Mouse (Mus musculus) lung, postnatal 25 days (tissue): Measurements from ENCODE around the gene Trp53i11.

Experiments
- DNase-seq: peaks from one replicate; pipeline ENCODE4 v3.0.0; 2022; ENCODE audit warnings: low spot score

Gene Trp53i11

GRCm38 (mm10) chr2:93199531-93199974 lies 12.2 kb downstream of the Trp53i11 start:
- peak; percentile 67 for DNase-seq

- DNase-seq, result no peak
Measured at GRCm38 (mm10) chr2:93200681-93201340, 13.5 kb downstream of the Trp53i11 start.

- no peak for DNase-seq
Measured at GRCm38 (mm10) chr2:93201997-93202396, 14.6 kb downstream of the Trp53i11 start.

- DNase-seq, result no peak
Measured at GRCm38 (mm10) chr2:93202782-93203181, 15.4 kb downstream of the Trp53i11 start.

GRCm38 (mm10) chr2:93203682-93204081 lies 16.3 kb downstream of the Trp53i11 start:
- DNase-seq, result no peak

GRCm38 (mm10) chr2:93204571-93204970 lies 17.2 kb downstream of the Trp53i11 start:
- no peak for DNase-seq

GRCm38 (mm10) chr2:93206126-93206525 lies 18.8 kb downstream of the Trp53i11 start:
- no peak for DNase-seq

- no peak for DNase-seq
Measured at GRCm38 (mm10) chr2:93212386-93212785, 25.0 kb downstream of the Trp53i11 start.

GRCm38 (mm10) chr2:93212865-93213264 lies 25.5 kb downstream of the Trp53i11 start:
- no peak for DNase-seq

GRCm38 (mm10) chr2:93214192-93214591 lies 26.8 kb downstream of the Trp53i11 start:
- DNase-seq, result peak; percentile 20

- no peak for DNase-seq
Measured at GRCm38 (mm10) chr2:93215790-93216189, 28.4 kb downstream of the Trp53i11 start.

- DNase-seq, result peak; percentile 78
Measured at GRCm38 (mm10) chr2:93217015-93217414, 29.7 kb downstream of the Trp53i11 start.

GRCm38 (mm10) chr2:93218353-93218990 lies 31.1 kb downstream of the Trp53i11 start:
- no peak for DNase-seq

GRCm38 (mm10) chr2:93219576-93219975 lies 32.2 kb downstream of the Trp53i11 start:
- no peak for DNase-seq

- DNase-seq, result no peak
Measured at GRCm38 (mm10) chr2:93220447-93220846, 33.1 kb downstream of the Trp53i11 start.

GRCm38 (mm10) chr2:93223463-93223862 lies 36.1 kb downstream of the Trp53i11 start:
- peak; percentile 20 for DNase-seq

- DNase-seq, result peak; percentile 75
Measured at GRCm38 (mm10) chr2:93226606-93227595, 39.6 kb downstream of the Trp53i11 start.

- no peak for DNase-seq
Measured at GRCm38 (mm10) chr2:93227713-93228479, 40.5 kb downstream of the Trp53i11 start.

- DNase-seq, result no peak
Measured at GRCm38 (mm10) chr2:93228480-93228824, 41.1 kb downstream of the Trp53i11 start.

GRCm38 (mm10) chr2:93232141-93232540 lies 44.8 kb downstream of the Trp53i11 start:
- DNase-seq, result no peak

GRCm38 (mm10) chr2:93237055-93237454 lies 49.7 kb downstream of the Trp53i11 start:
- no peak for DNase-seq

GRCm38 (mm10) chr2:93238864-93239263 lies 51.5 kb downstream of the Trp53i11 start:
- DNase-seq, result no peak
